Mouse (Mus musculus): Measurements from ENCODE around the gene Krtcap3.
"Not testable (repeated sequence)": the region's sequence is repeated elsewhere in the genome, so short reads cannot be mapped to it uniquely, and the experiment has no call there.

Krtcap3 gene

GRCm38 (mm10) chr5:31251541-31252101, at the start of gene Krtcap3:
TSS of gene Krtcap3 (plus strand) at chr5:31251691.
- peak in 1 of 2 experiments; percentile 37 for DNase-seq (ENCODE audit: low spot score in 2 of 2)

GRCm38 (mm10) chr5:31201742-31202590, 49.5 kb upstream of the Krtcap3 start, which contains the start of gene Zfp513:
TSS of gene Zfp513 (minus strand) at chr5:31202303.
- peak; percentile 96 to 99 for DNase-seq (ENCODE audit: low spot score in 2 of 2)

GRCm38 (mm10) chr5:31202933-31203332, 48.6 kb upstream of the Krtcap3 start:
- no peak for DNase-seq (ENCODE audit: low spot score in 2 of 2)

- DNase-seq (ENCODE audit: low spot score in 2 of 2), result no peak
Measured at GRCm38 (mm10) chr5:31203866-31204265, 47.6 kb upstream of the Krtcap3 start.

GRCm38 (mm10) chr5:31204421-31204820, 47.1 kb upstream of the Krtcap3 start:
- no peak for DNase-seq (ENCODE audit: low spot score in 2 of 2)

- not testable (repeated sequence) for DNase-seq (ENCODE audit: low spot score in 2 of 2)
Measured at GRCm38 (mm10) chr5:31216554-31216953, 34.9 kb upstream of the Krtcap3 start.

- no peak for DNase-seq (ENCODE audit: low spot score in 2 of 2)
Measured at GRCm38 (mm10) chr5:31218294-31218693, 33.2 kb upstream of the Krtcap3 start.

- DNase-seq (ENCODE audit: low spot score in 2 of 2), result no peak
Measured at GRCm38 (mm10) chr5:31219070-31219469, 32.4 kb upstream of the Krtcap3 start.

GRCm38 (mm10) chr5:31219474-31219873, 32.0 kb upstream of the Krtcap3 start:
- DNase-seq (ENCODE audit: low spot score in 2 of 2), result no peak

GRCm38 (mm10) chr5:31219911-31220447, 31.5 kb upstream of the Krtcap3 start:
- no peak for DNase-seq (ENCODE audit: low spot score in 2 of 2)

GRCm38 (mm10) chr5:31220448-31221303, 30.8 kb upstream of the Krtcap3 start, which contains the start of gene Ppm1g:
TSS of gene Ppm1g (minus strand) at chr5:31220687.
- DNase-seq (ENCODE audit: low spot score in 2 of 2), result peak; percentile 92 to 96

GRCm38 (mm10) chr5:31221304-31221945, 30.1 kb upstream of the Krtcap3 start:
- DNase-seq (ENCODE audit: low spot score in 2 of 2), result peak in 1 of 2 experiments; percentile 32

GRCm38 (mm10) chr5:31222696-31223095, 28.8 kb upstream of the Krtcap3 start:
- DNase-seq (ENCODE audit: low spot score in 2 of 2), result no peak

GRCm38 (mm10) chr5:31226641-31227040, 24.9 kb upstream of the Krtcap3 start:
- no peak for DNase-seq (ENCODE audit: low spot score in 2 of 2)

GRCm38 (mm10) chr5:31240637-31241521, 10.6 kb upstream of the Krtcap3 start, which contains the start of the genes Nrbp1 and Gm9970:
TSS of gene Nrbp1 (plus strand) at chr5:31240864.
TSS of gene Gm9970 (minus strand) at chr5:31241232.
- peak; percentile 93 to 95 for DNase-seq (ENCODE audit: low spot score in 2 of 2)

GRCm38 (mm10) chr5:31241522-31242034, 9.9 kb upstream of the Krtcap3 start:
- no peak for DNase-seq (ENCODE audit: low spot score in 2 of 2)

GRCm38 (mm10) chr5:31242191-31242590, 9.3 kb upstream of the Krtcap3 start:
- DNase-seq (ENCODE audit: low spot score in 2 of 2), result no peak

GRCm38 (mm10) chr5:31250716-31251115, 775 bp upstream of the Krtcap3 start:
- DNase-seq (ENCODE audit: low spot score in 2 of 2), result no peak

- DNase-seq (ENCODE audit: low spot score in 2 of 2), result no peak
Measured at GRCm38 (mm10) chr5:31252151-31252550, 660 bp downstream of the Krtcap3 start.
